Mouse (Mus musculus) hindbrain, embryonic 14.5 days (tissue): ENCODE data around the gene Bivm. TPM values are rescaled to one million over a fixed set of nuclear protein-coding genes. Genes with fewer than 3 reads are reported as not detected.

Source experiments
- ATAC-seq: fragments of 200-750 bp; cut with Nextera tagmentation; 2 replicates; pipeline ENCODE4 v1.8.0; 2017; ENCODE audit warnings: moderate number of reproducible peaks, mild to moderate bottlenecking, moderate TSS enrichment, moderate library complexity; ENCODE audit not compliant: low FRiP score
- DNase-seq: peaks from one replicate; pipeline ENCODE4 v3.0.0-alpha.2; 2015; ENCODE audit warnings: low spot score
- H3K27ac ChIP-seq: fragments of 300-500 bp; sonication (generic); 2 replicates; pipeline ENCODE4 v1.5.1; 2014; ENCODE audit warnings: mild to moderate bottlenecking, moderate library complexity
- H3K27me3 ChIP-seq: fragments of 300-500 bp; sonication (generic); 2 replicates; pipeline ENCODE4 v1.6.1; 2014; ENCODE audit warnings: mild to moderate bottlenecking, low read length, mixed read lengths; ENCODE audit not compliant: control insufficient read depth, insufficient read depth
- H3K36me3 ChIP-seq: fragments of 300-500 bp; sonication (generic); replicated peaks from 2 replicates; pipeline ENCODE4 v1.6.1; 2014; ENCODE audit not compliant: control insufficient read depth, insufficient read depth
- H3K4me1 ChIP-seq: fragments of 300-500 bp; sonication (generic); replicated peaks from 2 replicates; pipeline ENCODE4 v1.6.1; 2014; ENCODE audit warnings: antibody characterized with exemption, low read length, mixed read lengths; ENCODE audit not compliant: control insufficient read depth, insufficient read depth
- H3K4me2 ChIP-seq: fragments of 300-500 bp; sonication (generic); replicated peaks from 2 replicates; pipeline ENCODE4 v1.6.1; 2014; ENCODE audit warnings: mild to moderate bottlenecking, moderate library complexity
- H3K4me3 ChIP-seq: fragments of 300-500 bp; sonication (generic); replicated peaks from 2 replicates; pipeline ENCODE4 v1.5.1; 2014; ENCODE audit warnings: mild to moderate bottlenecking, low read length
- H3K9ac ChIP-seq: fragments of 300-500 bp; sonication (generic); 2 replicates; pipeline ENCODE4 v1.6.1; 2014
- H3K9me3 ChIP-seq: fragments of 300-500 bp; sonication (generic); 2 replicates; pipeline ENCODE4 v1.6.1; 2016; ENCODE audit warnings: low read length; ENCODE audit not compliant: control insufficient read depth
- WGBS: fragments of 180-500 bp; shearing (Covaris S2); extraction: QIAGEN DNeasy Blood & Tissue Kit; methylation state at CpG from one replicate; pipeline ENCODE4 v1.1.7; 2014; 5-methylcytosine and 5-hydroxymethylcytosine counted together
- polyA plus RNA-seq: library from polyadenylated mRNA; unstranded; fragments of >200 nt; fragmentation: Nextera tagmentation; extraction: Ambion mirVana; gene quantifications from 2 replicates; pipeline ENCODE4 v1.2.1, GENCODE M21; 2014

Bivm gene
- polyA plus RNA-seq, 1 experiment from 2014 or later, result 33.1 TPM

GRCm38 (mm10) chr1:44162389-44162788 lies 43.6 kb downstream of the Bivm start:
- Histone ChIP-seq H3K36me3 (peaks cover 95% of the 10 kb centered on the region), H3K9ac (no peak overlapping the region), H3K4me1 (no peaks in the 10 kb centered on the region), H3K27ac (no peak overlapping the region), H3K27me3 (no peaks in the 10 kb centered on the region), H3K4me2 (no peak overlapping the region), H3K4me3 (no peak overlapping the region), H3K9me3 (no peaks in the 10 kb centered on the region)
- DNase-seq, result no peak
- ATAC-seq, result no peak
- 91% methylated on average over 5 of the region's 5 CpGs for WGBS

- Histone ChIP-seq H3K4me1 (no peaks in the 10 kb centered on the region), H3K4me2 (no peak overlapping the region), H3K27ac (no peak overlapping the region), H3K36me3 (peaks cover 89% of the 10 kb centered on the region), H3K9me3 (peaks cover 8% of the 10 kb centered on the region; the same call in 1 of the 2 replicates), H3K27me3 (no peaks in the 10 kb centered on the region), H3K4me3 (no peak overlapping the region), H3K9ac (no peak overlapping the region)
- WGBS, result 98% methylated on average over 3 of the region's 3 CpGs
- DNase-seq, result no peak
- no peak for ATAC-seq
Measured at GRCm38 (mm10) chr1:44167859-44168383, 49.2 kb downstream of the Bivm start.

DNA sequence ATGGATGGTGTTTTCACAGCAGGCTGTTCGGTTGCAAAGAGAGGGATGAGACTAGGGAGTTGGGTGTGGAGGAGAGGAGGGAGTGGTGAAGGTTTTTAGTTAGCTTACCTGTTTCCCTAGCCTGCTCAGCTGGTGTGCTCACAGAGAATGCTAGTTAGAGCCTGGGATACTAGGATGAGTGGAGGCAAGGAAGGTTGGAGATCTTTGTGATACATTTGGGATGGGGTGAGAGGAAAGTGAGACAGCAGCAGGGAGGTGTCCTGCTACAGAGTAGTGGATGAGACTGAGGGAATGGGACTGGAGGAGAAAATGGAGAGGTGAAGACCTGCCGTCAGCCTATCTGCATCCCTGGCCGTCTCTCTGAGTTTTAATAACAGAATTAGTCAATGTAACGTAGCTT lies 53.9 kb downstream of the Bivm start:
- Histone ChIP-seq H3K9me3 (peaks cover 8% of the 10 kb centered on the region; the same call in 1 of the 2 replicates), H3K4me3 (no peak overlapping the region), H3K9ac (no peak overlapping the region), H3K4me2 (no peak overlapping the region), H3K4me1 (no peaks in the 10 kb centered on the region), H3K36me3 (peaks cover 89% of the 10 kb centered on the region), H3K27me3 (no peaks in the 10 kb centered on the region), H3K27ac (no peak overlapping the region)
- WGBS, result 96% methylated on average over 4 of the region's 4 CpGs
- ATAC-seq (no peak), DNase-seq (no peak)

DNA sequence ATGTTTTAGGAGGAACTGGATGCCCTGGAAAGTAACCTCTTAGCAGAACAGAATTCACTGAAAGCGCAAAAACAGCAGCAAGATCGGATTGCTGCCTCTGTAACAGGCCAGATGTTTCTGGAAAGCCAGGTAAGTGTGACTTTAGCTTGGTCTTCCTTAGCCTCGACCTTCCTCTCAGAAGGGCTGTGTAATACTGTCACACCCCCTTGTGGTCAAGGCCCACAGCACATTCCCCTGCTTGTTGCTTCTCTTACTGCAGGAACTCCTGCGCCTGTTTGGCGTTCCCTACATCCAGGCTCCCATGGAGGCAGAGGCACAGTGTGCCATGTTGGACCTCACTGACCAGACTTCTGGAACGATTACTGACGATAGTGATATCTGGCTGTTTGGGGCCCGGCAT lies 55.1 kb downstream of the Bivm start:
- no peaks in the 10 kb centered on the region for H3K27me3 ChIP-seq
- H3K36me3 ChIP-seq, result peaks cover 90% of the 10 kb centered on the region
- no peak overlapping the region for H3K4me2 ChIP-seq
- WGBS, result 87% methylated on average over 8 of the region's 8 CpGs
- H3K27ac ChIP-seq, result no peak overlapping the region
- no peak for ATAC-seq
- no peaks in the 10 kb centered on the region for H3K4me1 ChIP-seq
- H3K9me3 ChIP-seq, result peaks cover 8% of the 10 kb centered on the region; the same call in 1 of the 2 replicates
- H3K4me3 ChIP-seq, result no peak overlapping the region
- no peak overlapping the region for H3K9ac ChIP-seq
- no peak for DNase-seq

DNA sequence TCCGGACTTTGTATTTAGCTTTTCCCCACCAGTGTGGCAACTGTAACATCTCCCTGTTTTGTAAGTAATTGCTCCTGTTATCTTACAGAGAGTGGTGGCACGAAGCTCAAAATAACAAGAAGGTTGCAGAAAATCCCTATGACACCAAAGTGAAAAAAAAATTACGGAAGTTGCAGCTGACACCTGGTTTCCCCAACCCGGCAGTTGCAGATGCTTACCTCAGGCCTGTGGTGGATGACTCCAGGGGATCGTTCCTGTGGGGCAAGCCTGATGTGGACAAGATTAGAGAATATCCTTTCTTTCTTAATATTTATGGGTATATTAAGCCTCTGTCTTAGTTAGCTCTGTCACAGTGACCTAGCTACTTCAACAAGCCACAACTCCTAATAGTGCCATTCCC lies 59.3 kb downstream of the Bivm start:
- no peak overlapping the region for H3K27ac ChIP-seq
- no peak for ATAC-seq
- H3K27me3 ChIP-seq, result no peaks in the 10 kb centered on the region
- WGBS, result 96% methylated on average over 5 of the region's 5 CpGs
- no peak for DNase-seq
- H3K36me3 ChIP-seq, result peaks cover 89% of the 10 kb centered on the region
- H3K9me3 ChIP-seq, result no peaks in the 10 kb centered on the region
- no peak overlapping the region for H3K4me2 ChIP-seq
- H3K4me1 ChIP-seq, result no peaks in the 10 kb centered on the region
- no peak overlapping the region for H3K9ac ChIP-seq
- no peak overlapping the region for H3K4me3 ChIP-seq

- Histone ChIP-seq H3K4me3 (no peak overlapping the region), H3K9ac (no peak overlapping the region), H3K4me2 (no peak overlapping the region), H3K9me3 (no peaks in the 10 kb centered on the region), H3K27me3 (no peaks in the 10 kb centered on the region), H3K4me1 (no peaks in the 10 kb centered on the region), H3K36me3 (peaks cover 17% of the 10 kb centered on the region), H3K27ac (no peak overlapping the region)
- ATAC-seq (no peak), DNase-seq (no peak)
Measured at GRCm38 (mm10) chr1:44186396-44186795, 67.6 kb downstream of the Bivm start.

Other genes with a start within 250 kb of the Bivm start
- 59.1 and 60.5 TPM in 2 replicates for gene Tpp2, start 185.3 kb upstream of the Bivm start, polyA plus RNA-seq
- gene Mettl21c, start 98.9 kb upstream of the Bivm start, polyA plus RNA-seq, result 1.9 and 2.2 TPM in 2 replicates
- gene Gm8251, start 57.0 kb upstream of the Bivm start, polyA plus RNA-seq, result 0.07 TPM in 1 of 2 replicates, not detected in the other
- gene Tex30, start 16.5 kb upstream of the Bivm start, polyA plus RNA-seq, result 42.7 and 43.0 TPM in 2 replicates
- gene Kdelc1, start 149 bp upstream of the Bivm start, polyA plus RNA-seq, result 26.0 and 30.2 TPM in 2 replicates
- 31.1 TPM in 2 replicates for gene Ercc5, start 28.8 kb downstream of the Bivm start, polyA plus RNA-seq
- not detected in 2 replicates for gene Mettl21e, start 100.0 kb downstream of the Bivm start, polyA plus RNA-seq